Mouse (Mus musculus) ES-E14 (cell line): ENCODE data around the gene Rhbg. TPM values are rescaled to one million over a fixed set of nuclear protein-coding genes. Genes with fewer than 3 reads are reported as not detected.

ENCODE experiments used
- DNase-seq: peaks from one replicate; pipeline ENCODE4 v3.0.0-alpha.2; 2013; ENCODE audit warnings: low read depth, low spot score
- H3K27ac ChIP-seq: 2 replicates; pipeline ENCODE4 v1.5.1; 2012; ENCODE audit warnings: low read depth, mild to moderate bottlenecking, low read length, moderate library complexity, mixed read lengths; ENCODE audit not compliant: poor library complexity, insufficient read depth, severe bottlenecking
- H3K36me3 ChIP-seq: 2 replicates; pipeline ENCODE4 v1.6.1; 2012; ENCODE audit warnings: mild to moderate bottlenecking, low read length, moderate library complexity, mixed read lengths; ENCODE audit not compliant: control insufficient read depth, poor library complexity, insufficient read depth, severe bottlenecking
- H3K4me1 ChIP-seq, 2 experiments: fragments of 150-350 bp in 1 of 2; sonication (generic) in 1 of 2; 2 replicates each; pipeline ENCODE4 v1.6.1; 2012; ENCODE audit warnings: low read length in 2 of 2, mild to moderate bottlenecking in 1 of 2, mixed read lengths in 1 of 2; ENCODE audit not compliant: control insufficient read depth in 2 of 2, insufficient read depth in 2 of 2, poor library complexity in 1 of 2
- H3K4me3 ChIP-seq, 2 experiments: fragments of 150-350 bp in 1 of 2; sonication (generic) in 1 of 2; 2 replicates each; pipeline ENCODE4 v1.5.1; 2012; ENCODE audit warnings: low read length in 2 of 2, low read depth in 1 of 2, mild to moderate bottlenecking in 1 of 2, mixed read lengths in 1 of 2; ENCODE audit not compliant: insufficient read depth in 1 of 2, poor library complexity in 1 of 2, severe bottlenecking in 1 of 2
- H3K9ac ChIP-seq: 2 replicates; pipeline ENCODE4 v1.6.1; 2012; ENCODE audit warnings: low read depth, mild to moderate bottlenecking, low read length, mixed read lengths; ENCODE audit not compliant: poor library complexity, insufficient read depth, severe bottlenecking
- H3K9me3 ChIP-seq: fragments of 150-350 bp; sonication (generic); 2 replicates; pipeline ENCODE4 v1.6.1; 2012; ENCODE audit warnings: low read depth, mild to moderate bottlenecking, low read length; ENCODE audit not compliant: control insufficient read depth, insufficient read depth
- CHD2 ChIP-seq: IDR thresholded peaks from 2 replicates; pipeline ENCODE4 v1.6.1; 2014; ENCODE audit warnings: mild to moderate bottlenecking, low read depth, low read length, inconsistent platforms
- HCFC1 ChIP-seq: IDR thresholded peaks from 2 replicates; pipeline ENCODE4 v1.6.1; 2012; ENCODE audit warnings: low read length, inconsistent platforms, borderline replicate concordance; ENCODE audit not compliant: insufficient read depth
- MAFK ChIP-seq: IDR thresholded peaks from 2 replicates; pipeline ENCODE4 v1.6.1; 2014; ENCODE audit warnings: mild to moderate bottlenecking, low read depth, low read length, inconsistent platforms; ENCODE audit not compliant: insufficient read depth
- ZC3H11A ChIP-seq: IDR thresholded peaks from 2 replicates; pipeline ENCODE4 v1.6.1; 2012; ENCODE audit warnings: low read depth, mild to moderate bottlenecking, inconsistent platforms, low read length, borderline replicate concordance
- ZNF384 ChIP-seq: IDR thresholded peaks from 2 replicates; pipeline ENCODE4 v1.6.1; 2012; ENCODE audit warnings: low read depth, low read length, inconsistent platforms
- in situ Hi-C, 2 experiments: fragments of 600-800 bp; cut with MboI; formaldehyde crosslinking; loops; one replicate each; pipeline ENCODE4 v1.15.1; 2025; ENCODE audit warnings: low sequenced_read_pairs in 2 of 2, inconsistent platforms in 1 of 2; ENCODE audit not compliant: unreplicated experiment in 2 of 2
- total RNA-seq: library from RNA; depleted of rRNA; stranded (reverse); fragments of 300-350 nt; gene quantifications from 2 replicates; pipeline ENCODE4 v1.2.3, GENCODE M21; 2012; rRNA removed

Gene Rhbg
- total RNA-seq, 1 experiment = 3.4 TPM

DNA sequence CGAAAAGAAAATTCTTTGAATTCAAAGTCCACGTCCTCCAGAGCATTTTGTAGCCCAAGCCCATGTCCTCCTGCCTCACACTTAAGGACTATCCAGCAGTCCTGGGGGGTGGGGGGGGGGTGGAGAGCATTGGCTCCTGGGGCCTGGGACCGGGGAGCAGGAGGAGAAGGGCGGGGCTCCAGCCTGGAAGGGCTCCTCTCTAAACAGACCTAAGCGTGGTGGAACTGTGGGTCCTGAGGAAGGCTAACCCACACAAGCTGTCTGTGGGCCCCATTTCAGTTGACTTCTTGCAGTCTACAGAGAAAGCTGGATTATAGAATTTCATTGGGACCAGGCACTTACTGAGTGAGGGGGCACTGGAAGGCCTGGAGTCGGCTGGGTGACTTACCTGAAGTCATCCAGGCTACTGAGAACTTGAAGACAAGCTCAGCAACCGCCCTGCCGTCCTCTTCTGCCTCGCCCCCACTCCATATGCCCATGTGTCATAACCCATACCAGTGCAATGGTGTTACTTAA lies 55.9 kb downstream of the Rhbg start:
- H3K9ac ChIP-seq = no peak overlapping the region
- H3K4me1 ChIP-seq = 0 out of 4 replicates have a peak, but pooled peaks cover 0 to 2% of the 10 kb centered on the region in 2 experiments
- in situ Hi-C loops = loop anchor here in 1 of 2 experiments (10.0 kb wide), 1 partner anchor 46 kb away; no protein-coding TSS in a partner anchor
- H3K9me3 ChIP-seq = no peaks in the 10 kb centered on the region
- no peaks in the 10 kb centered on the region for H3K36me3 ChIP-seq
- no peak for DNase-seq
- H3K4me3 ChIP-seq = no peak overlapping the region
- H3K27ac ChIP-seq = no peak overlapping the region
- no peak for TF ChIP-seq ZC3H11A
- TF ChIP-seq MAFK = no peak

DNA sequence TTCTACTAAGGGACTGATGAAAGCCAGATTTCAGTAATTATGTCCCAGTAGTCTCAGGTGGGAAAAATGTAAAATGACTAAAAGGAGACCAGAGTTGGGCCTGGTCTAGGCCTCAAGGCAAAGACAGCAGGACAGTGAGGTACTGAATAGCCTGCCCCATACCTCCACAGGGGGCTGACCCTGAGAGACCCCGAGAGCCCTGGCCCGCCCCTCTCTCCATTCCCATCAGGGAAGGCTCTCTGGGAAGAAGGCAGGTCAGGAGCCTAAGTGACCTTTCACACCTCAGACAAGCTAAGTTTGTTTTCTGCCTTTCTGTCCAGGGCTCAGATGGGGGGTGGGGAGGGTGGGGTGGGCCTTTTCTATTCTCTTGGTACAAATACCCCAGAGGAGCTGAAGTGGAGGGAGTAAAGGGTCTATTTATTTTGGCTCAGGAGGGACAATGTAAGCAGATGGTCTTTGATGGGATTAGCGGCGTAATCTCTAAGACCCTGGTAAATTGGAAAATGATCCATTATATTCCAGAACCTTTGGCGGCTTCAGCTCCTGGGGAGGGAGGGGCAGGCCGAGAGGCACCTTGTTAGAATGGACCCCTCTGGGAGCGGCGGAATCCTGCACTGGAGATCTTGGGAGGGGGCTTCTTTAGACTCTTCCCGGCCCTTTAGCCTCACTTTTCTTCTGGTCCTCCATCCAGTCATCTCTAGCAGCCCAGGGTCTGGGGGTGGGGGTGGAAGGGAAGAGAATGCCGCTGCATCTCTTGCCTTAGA lies 56.6 kb downstream of the Rhbg start:
- Histone ChIP-seq H3K4me1 (0 out of 4 replicates have a peak, but pooled peaks cover 0 to 2% of the 10 kb centered on the region in 2 experiments), H3K4me3 (no peak overlapping the region), H3K9ac (no peak overlapping the region), H3K36me3 (no peaks in the 10 kb centered on the region), H3K27ac (no peak overlapping the region), H3K9me3 (no peaks in the 10 kb centered on the region)
- TF ChIP-seq ZC3H11A (no peak), ZNF384 (no peak), HCFC1 (no peak), CHD2 (no peak)
- in situ Hi-C loops = loop anchor here in 1 of 2 experiments (10.0 kb wide), 1 partner anchor 47 kb away; no protein-coding TSS in a partner anchor
- no peak for DNase-seq

Other genes with a start within 250 kb of the Rhbg start
- not detected in 2 replicates for gene Hapln2, start 227.1 kb downstream of the Rhbg start, total RNA-seq
- gene Gpatch4, start 211.6 kb downstream of the Rhbg start, total RNA-seq = 33.5 and 37.9 TPM in 2 replicates
- gene Naxe, start 196.2 kb downstream of the Rhbg start, total RNA-seq = 117 and 144 TPM in 2 replicates
- not detected in 2 replicates for gene Ttc24, start 176.4 kb downstream of the Rhbg start, total RNA-seq
- gene Iqgap3, start 172.7 kb downstream of the Rhbg start, total RNA-seq = 60.3 and 81.2 TPM in 2 replicates
- 8.8 and 10.4 TPM in 2 replicates for gene Mef2d, start 112.3 kb downstream of the Rhbg start, total RNA-seq
- gene Gm38392, start 32.5 kb upstream of the Rhbg start, total RNA-seq = 2.4 and 2.9 TPM in 2 replicates
- 8.4 and 16.7 TPM in 2 replicates for gene Tsacc, start 42.3 kb upstream of the Rhbg start, total RNA-seq
- gene Cct3, start 42.4 kb upstream of the Rhbg start, total RNA-seq = 793 and 920 TPM in 2 replicates
- gene Glmp, start 70.3 kb upstream of the Rhbg start, total RNA-seq = 147 and 226 TPM in 2 replicates
- gene Tmem79, start 81.4 kb upstream of the Rhbg start, total RNA-seq = 24.3 and 39.5 TPM in 2 replicates
- gene Smg5, start 81.6 kb upstream of the Rhbg start, total RNA-seq = 182 and 230 TPM in 2 replicates
- 1.6 and 2.2 TPM in 2 replicates for gene Paqr6, start 109.9 kb upstream of the Rhbg start, total RNA-seq
- gene Bglap3, start 118.0 kb upstream of the Rhbg start, total RNA-seq = 2.6 and 3.2 TPM in 2 replicates
- gene Bglap2, start 124.0 kb upstream of the Rhbg start, total RNA-seq = not detected in 2 replicates
- gene Bglap, start 129.8 kb upstream of the Rhbg start, total RNA-seq = not detected in 2 replicates
- gene Pmf1, start 155.6 kb upstream of the Rhbg start, total RNA-seq = 89.5 and 97.0 TPM in 2 replicates
- gene Slc25a44, start 170.4 kb upstream of the Rhbg start, total RNA-seq = 13.6 and 17.1 TPM in 2 replicates
- 8.8 and 10.1 TPM in 2 replicates for gene Sema4a, start 206.5 kb upstream of the Rhbg start, total RNA-seq